10 mouse cellular contexts compared by ENCODE assay signal in the genomic region with DNA sequence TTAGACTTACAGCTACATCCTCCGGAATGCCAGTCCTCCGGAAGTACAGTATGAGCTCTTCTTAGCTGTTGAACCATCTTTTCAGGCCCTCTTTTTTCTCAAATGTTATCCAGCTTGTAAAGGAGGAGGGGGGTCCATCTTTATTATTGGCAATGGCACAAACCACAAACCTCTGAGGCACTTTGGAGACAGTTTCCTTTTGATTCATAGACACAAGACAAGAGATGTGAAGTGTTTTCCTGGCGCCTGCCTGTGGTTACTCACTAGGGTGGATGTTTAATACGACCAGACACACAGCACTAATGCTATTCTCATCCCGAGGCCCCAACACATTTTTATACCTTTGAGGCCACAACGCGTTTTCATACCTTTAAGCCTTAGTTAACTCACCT. TPM values are rescaled to one million over a fixed set of nuclear protein-coding genes. Genes with fewer than 3 reads are reported as not detected.
A peak's percentile ranks its signal among the peaks of the same experiment; 100 is the strongest.
DNase-seq lines count a peak whose midpoint lies in the region; ATAC-seq and TF ChIP-seq lines count a peak whose summit lies in the region.
"Had no signal": no experiment of that assay in that cellular context is flagged by ENCODE, and none has a peak within 500 bp of the region (broad histone marks: within the 10 kb centered on the region; RNA-seq: fewer than 3 reads in every experiment).

No protein-coding gene starts in this region.

- TF ChIP-seq POLR2A in lung, adult 2 months (IDR thresholded peaks at IDR 0.05; ENCODE audit: borderline replicate concordance, extremely low read depth, low read depth, low read length) = no peak

- peak overlapping the region; percentile 20; the same call in 1 of the 2 replicates for H3K4me2 ChIP-seq in lung, embryonic 14.5 days
- H3K4me2 ChIP-seq in intestine, postnatal 0 days (replicated peaks; ENCODE audit: low read depth) = no peak overlapping the region

- peaks cover 2% of the 10 kb centered on the region for H3K4me1 ChIP-seq in lung, embryonic 14.5 days (ENCODE audit: insufficient read depth)
- no peaks in the 10 kb centered on the region for H3K4me1 ChIP-seq in lung, adult 2 months (ENCODE audit: control insufficient read depth, insufficient read depth, low read length)
- no peaks in the 10 kb centered on the region for H3K4me1 ChIP-seq in intestine, postnatal 0 days (replicated peaks; ENCODE audit: control insufficient read depth, insufficient read depth, low read length)

- no peak for ATAC-seq in lung, embryonic 14.5 days (ENCODE audit: insufficient read depth)
- ATAC-seq in intestine, postnatal 0 days = no peak

- H3K9me3 ChIP-seq in lung, embryonic 14.5 days (ENCODE audit: low read depth, low read length) = no peaks in the 10 kb centered on the region
- no peaks in the 10 kb centered on the region for H3K9me3 ChIP-seq in intestine, postnatal 0 days (ENCODE audit: control insufficient read depth)

- H3K27ac ChIP-seq in lung, embryonic 14.5 days (ENCODE audit: low read depth) = peak overlapping the region; percentile 76; the same call in 1 of the 2 replicates
- H3K27ac ChIP-seq in intestine, postnatal 0 days (ENCODE audit: low read depth, low read length) = peak overlapping the region; percentile 5; the same call in 1 of the 2 replicates

- no peak overlapping the region for H3K4me3 ChIP-seq in lung, embryonic 14.5 days (ENCODE audit: low read depth, low read length)
- H3K4me3 ChIP-seq in lung, adult 2 months (replicated peaks; ENCODE audit: extremely low read depth, low read depth, low read length) = no peak overlapping the region
- no peak overlapping the region for H3K4me3 ChIP-seq in intestine, postnatal 0 days (ENCODE audit: low read depth, low read length)

- 38% methylated on average over 7 of the region's 7 CpGs for WGBS in lung, embryonic 14.5 days
- 49% methylated on average over 7 of the region's 7 CpGs for WGBS in lung, adult 2 months
- 38% methylated on average over 7 of the region's 7 CpGs for WGBS in intestine, postnatal 0 days

- intact Hi-C loops in heart, postnatal 36 days (cut with DNase I) = no loop called here
- intact Hi-C loops in left cerebral cortex, postnatal 4 days (cut with DNase I) = no loop called here

- peak; percentile 67 for DNase-seq in heart, adult 11 months
- no peak for DNase-seq in heart, postnatal 36 days
- no peak for DNase-seq in lung, embryonic 14.5 days
- no peak for DNase-seq in lung, adult 2 months
- DNase-seq in left cerebral cortex, postnatal 4 days = no peak
- no peak for DNase-seq in urinary bladder, adult 18-20 months (ENCODE audit: low spot score in 2 of 2)
- DNase-seq in urinary bladder, adult 2 months (ENCODE audit: low spot score) = no peak
- DNase-seq: adrenal gland, adult 8-10 months; layer of hippocampus, adult 9-11 months had no signal

- no peak for TF ChIP-seq CTCF in lung, embryonic 14.5 days (IDR thresholded peaks at IDR 0.05; ENCODE audit: low read depth)
- no peak for TF ChIP-seq CTCF in lung, adult 2 months (IDR thresholded peaks at IDR 0.05; ENCODE audit: insufficient read depth, low read length)
- TF ChIP-seq CTCF in intestine, postnatal 0 days (IDR thresholded peaks at IDR 0.05; ENCODE audit: low read depth) = no peak; the same call in 1 of the 2 replicates

- no peak overlapping the region for H3K9ac ChIP-seq in lung, embryonic 14.5 days
- H3K9ac ChIP-seq in intestine, postnatal 0 days (ENCODE audit: low read depth, low read length) = no peak overlapping the region

- H3K36me3 ChIP-seq in lung, embryonic 14.5 days (ENCODE audit: insufficient read depth) = no peaks in the 10 kb centered on the region
- no peaks in the 10 kb centered on the region for H3K36me3 ChIP-seq in intestine, postnatal 0 days (ENCODE audit: control insufficient read depth, insufficient read depth)

- no peaks in the 10 kb centered on the region for H3K27me3 ChIP-seq in lung, embryonic 14.5 days (ENCODE audit: insufficient read depth, low read length)
- no peaks in the 10 kb centered on the region for H3K27me3 ChIP-seq in intestine, postnatal 0 days (replicated peaks; ENCODE audit: control insufficient read depth, insufficient read depth, low read length)

RNA-seq across cellular contexts. Expression of gene Tpm1, which starts 28.1 kb away (rescaled TPM):
- over 10,000 TPM; 11,452 to 11,878 TPM for total RNA-seq in heart, postnatal 36 days (2021)
- polyA plus RNA-seq in lung, embryonic 14.5 days (2014; fragmentation: Nextera tagmentation; extraction: Ambion mirVana) = 635 and 725 TPM in 2 replicates
- polyA plus RNA-seq in lung, adult 2 months (2012; rRNA removed) = 168 and 359 TPM in 2 replicates
- polyA plus RNA-seq in intestine, postnatal 0 days (2015; fragmentation: Nextera tagmentation; extraction: Ambion mirVana) = 1,318 and 1,424 TPM in 2 replicates
- total RNA-seq in left cerebral cortex, postnatal 4 days (2021) = 100 to 1,000 TPM; 147 to 152 TPM
- polyA plus RNA-seq in urinary bladder, adult 2 months (2012; rRNA removed) = 5,954 and 6,025 TPM in 2 replicates
